Mouse (Mus musculus) embryonic facial prominence, embryonic 15.5 days (tissue): ENCODE results near the gene Cpt1a. TPM values are rescaled to one million over a fixed set of nuclear protein-coding genes. Genes with fewer than 3 reads are reported as not detected.

ENCODE experiments used
- ATAC-seq: fragments of 200-750 bp; cut with Nextera tagmentation; 2 replicates; pipeline ENCODE4 v1.8.0; 2017; ENCODE audit warnings: low read depth, moderate TSS enrichment; ENCODE audit not compliant: insufficient number of reproducible peaks, low FRiP score, low TSS enrichment
- H3K27ac ChIP-seq: fragments of 300-500 bp; sonication (generic); replicated peaks from 2 replicates; pipeline ENCODE4 v1.5.1; 2015; ENCODE audit warnings: mild to moderate bottlenecking, inconsistent platforms
- H3K27me3 ChIP-seq: fragments of 300-500 bp; sonication (generic); 2 replicates; pipeline ENCODE4 v1.6.1; 2015; ENCODE audit warnings: inconsistent platforms
- H3K36me3 ChIP-seq: fragments of 300-500 bp; sonication (generic); 2 replicates; pipeline ENCODE4 v1.6.1; 2015; ENCODE audit warnings: mild to moderate bottlenecking, inconsistent platforms
- H3K4me1 ChIP-seq: fragments of 300-500 bp; sonication (generic); 2 replicates; pipeline ENCODE4 v1.6.1; 2015; ENCODE audit warnings: inconsistent platforms
- H3K4me2 ChIP-seq: fragments of 300-500 bp; sonication (generic); replicated peaks from 2 replicates; pipeline ENCODE4 v1.6.1; 2015; ENCODE audit warnings: mild to moderate bottlenecking, inconsistent platforms
- H3K4me3 ChIP-seq: fragments of 300-500 bp; sonication (generic); replicated peaks from 2 replicates; pipeline ENCODE4 v1.5.1; 2015; ENCODE audit warnings: mild to moderate bottlenecking, inconsistent platforms
- H3K9ac ChIP-seq: fragments of 300-500 bp; sonication (generic); 2 replicates; pipeline ENCODE4 v1.6.1; 2015; ENCODE audit warnings: inconsistent platforms
- H3K9me3 ChIP-seq: fragments of 300-500 bp; sonication (generic); replicated peaks from 2 replicates; pipeline ENCODE4 v1.6.1; 2016; ENCODE audit warnings: inconsistent platforms
- WGBS: fragments of 180-500 bp; shearing (Covaris S2); methylation state at CpG from one replicate; pipeline ENCODE4 v1.1.7; 2015; 5-methylcytosine and 5-hydroxymethylcytosine counted together
- polyA plus RNA-seq: library from polyadenylated mRNA; unstranded; fragments of >200 nt; fragmentation: Nextera tagmentation; extraction: Ambion mirVana; gene quantifications from 2 replicates; pipeline ENCODE4 v1.2.1, GENCODE M21; 2015

Cpt1a gene
- polyA plus RNA-seq, 1 experiment from 2014 or later = 18.2 TPM

- Histone ChIP-seq H3K9me3 (no peaks in the 10 kb centered on the region), H3K4me1 (no peaks in the 10 kb centered on the region), H3K36me3 (no peaks in the 10 kb centered on the region), H3K27me3 (no peaks in the 10 kb centered on the region), H3K9ac (no peak overlapping the region), H3K4me3 (no peak overlapping the region), H3K27ac (no peak overlapping the region), H3K4me2 (no peak overlapping the region)
- WGBS = 55% methylated on average over 7 of the region's 7 CpGs
- ATAC-seq = no peak
Measured at GRCm38 (mm10) chr19:3401943-3402342, 79.8 kb downstream of the Cpt1a start.

DNA sequence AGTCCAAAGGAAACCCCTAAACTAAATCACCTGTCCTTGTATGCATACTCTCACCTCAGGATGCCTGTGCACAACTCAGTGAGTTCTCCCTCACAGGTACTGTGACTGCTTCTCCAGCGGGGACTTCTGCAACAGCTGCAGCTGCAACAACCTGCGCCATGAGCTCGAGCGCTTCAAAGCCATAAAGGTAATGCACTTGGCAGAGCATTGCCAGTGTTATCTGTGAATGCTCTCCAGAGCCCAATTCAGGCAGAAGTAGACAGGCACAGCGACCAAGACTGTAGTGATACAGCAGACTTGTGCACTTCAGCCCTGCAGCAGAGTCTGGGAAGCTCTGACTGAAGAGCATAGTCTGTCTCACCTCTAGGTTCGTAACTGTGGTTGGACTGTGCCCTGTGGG lies 80.3 kb downstream of the Cpt1a start:
- 81% methylated on average over 6 of the region's 6 CpGs for WGBS
- no peaks in the 10 kb centered on the region for H3K27me3 ChIP-seq
- H3K27ac ChIP-seq = no peak overlapping the region
- ATAC-seq = no peak
- H3K9me3 ChIP-seq = no peaks in the 10 kb centered on the region
- no peaks in the 10 kb centered on the region for H3K36me3 ChIP-seq
- H3K9ac ChIP-seq = no peak overlapping the region
- no peak overlapping the region for H3K4me2 ChIP-seq
- no peaks in the 10 kb centered on the region for H3K4me1 ChIP-seq
- H3K4me3 ChIP-seq = no peak overlapping the region

GRCm38 (mm10) chr19:3404030-3404429 lies 81.9 kb downstream of the Cpt1a start:
- ATAC-seq = no peak
- Histone ChIP-seq H3K27me3 (no peaks in the 10 kb centered on the region), H3K4me3 (no peak overlapping the region), H3K4me2 (no peak overlapping the region), H3K27ac (no peak overlapping the region), H3K9me3 (no peaks in the 10 kb centered on the region), H3K36me3 (no peaks in the 10 kb centered on the region), H3K4me1 (no peaks in the 10 kb centered on the region), H3K9ac (no peak overlapping the region)
- 75% methylated on average over 7 of the region's 7 CpGs for WGBS

DNA sequence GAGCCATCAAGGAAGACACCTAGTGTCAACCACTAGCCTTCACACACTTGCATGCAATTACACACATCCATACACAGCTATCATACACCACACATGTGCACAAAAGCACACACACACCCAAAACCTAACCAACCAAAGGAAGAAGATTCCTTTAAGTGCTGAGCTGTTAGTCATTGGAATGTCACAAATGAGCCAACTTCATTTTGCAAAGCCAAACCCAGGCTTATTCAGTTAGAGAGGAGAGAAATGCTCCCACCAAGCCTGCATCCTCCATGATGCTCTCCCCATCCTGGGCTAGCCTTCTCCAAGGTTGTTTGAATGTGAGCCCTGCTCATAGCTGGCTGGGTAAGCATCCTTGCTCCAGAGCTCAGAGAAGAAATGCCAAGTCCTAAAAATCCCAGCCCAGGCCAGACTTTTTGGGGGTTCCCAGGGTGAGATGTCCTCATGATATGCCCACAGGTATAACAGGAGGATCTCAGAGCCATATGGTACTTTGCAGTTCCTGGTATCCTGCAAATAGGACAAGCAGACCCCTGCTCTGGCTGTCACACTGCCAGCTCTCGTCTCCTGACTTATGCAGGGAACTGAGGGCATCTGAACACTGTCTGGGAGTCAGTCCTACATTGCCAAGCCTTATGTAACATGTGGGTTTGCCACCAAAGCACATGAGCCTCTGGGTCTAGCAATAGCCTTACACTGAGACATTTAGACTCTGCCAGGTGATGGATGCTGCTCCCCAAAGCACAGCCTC lies 83.6 kb downstream of the Cpt1a start:
- Histone ChIP-seq H3K4me2 (no peak overlapping the region), H3K9me3 (no peaks in the 10 kb centered on the region), H3K27me3 (no peaks in the 10 kb centered on the region), H3K27ac (no peak overlapping the region), H3K9ac (no peak overlapping the region), H3K4me1 (no peaks in the 10 kb centered on the region), H3K36me3 (no peaks in the 10 kb centered on the region), H3K4me3 (no peak overlapping the region)
- no peak for ATAC-seq
- 65% methylated on average over 1 of the region's 1 CpGs for WGBS

- Histone ChIP-seq H3K4me1 (peaks cover 9% of the 10 kb centered on the region), H3K4me3 (peak within 1 kb of the TSS; percentile 32), H3K9me3 (0 out of 2 replicates have a peak, but pooled peaks cover 4% of the 10 kb centered on the region), H3K4me2 (peak within 1 kb of the TSS; percentile 55), H3K9ac (no peak within 1 kb of the TSS), H3K27me3 (peaks cover 41% of the 10 kb centered on the region), H3K27ac (no peak within 1 kb of the TSS), H3K36me3 (no peaks in the 10 kb centered on the region)
- WGBS = 4% methylated on average over 34 of the region's 37 CpGs
- no peak for ATAC-seq
Measured at GRCm38 (mm10) chr19:3414268-3414733, 92.2 kb downstream of the Cpt1a start, which contains the start of gene Gal. TSS of gene Gal (minus strand) at chr19:3414544.

DNA sequence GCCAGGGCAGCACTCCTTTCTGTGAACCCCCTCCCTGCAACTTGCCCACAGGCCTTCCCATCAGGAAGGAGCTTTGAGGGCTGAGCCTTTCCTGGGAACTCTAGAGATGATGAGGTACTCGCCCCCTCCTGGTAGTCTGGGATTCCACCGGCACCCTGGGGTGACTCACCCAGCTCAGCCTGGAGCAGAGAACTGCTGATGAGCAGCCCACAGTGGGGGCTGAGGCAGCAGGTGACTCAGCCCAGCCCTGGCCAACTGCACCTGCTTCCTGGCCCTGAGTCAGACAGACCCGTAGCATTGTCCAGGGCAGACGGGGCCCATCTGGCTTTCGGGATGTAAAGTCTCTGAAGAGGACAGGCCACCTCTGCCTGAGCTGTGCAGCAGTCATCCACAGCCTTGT lies 97.1 kb downstream of the Cpt1a start:
- no peak overlapping the region for H3K4me2 ChIP-seq
- no peaks in the 10 kb centered on the region for H3K36me3 ChIP-seq
- ATAC-seq = no peak
- H3K27me3 ChIP-seq = peaks cover 19% of the 10 kb centered on the region
- peaks cover 6% of the 10 kb centered on the region for H3K4me1 ChIP-seq
- H3K9ac ChIP-seq = no peak overlapping the region
- H3K4me3 ChIP-seq = no peak overlapping the region
- H3K9me3 ChIP-seq = 0 out of 2 replicates have a peak, but pooled peaks cover 4% of the 10 kb centered on the region
- 48% methylated on average over 5 of the region's 5 CpGs for WGBS
- H3K27ac ChIP-seq = no peak overlapping the region

- no peak overlapping the region for H3K4me2 ChIP-seq
- H3K36me3 ChIP-seq = no peaks in the 10 kb centered on the region
- no peaks in the 10 kb centered on the region for H3K27me3 ChIP-seq
- H3K9ac ChIP-seq = no peak overlapping the region
- 0 out of 2 replicates have a peak, but pooled peaks cover 4% of the 10 kb centered on the region for H3K9me3 ChIP-seq
- H3K4me3 ChIP-seq = no peak overlapping the region
- no peaks in the 10 kb centered on the region for H3K4me1 ChIP-seq
- ATAC-seq = peak; percentile 44; the same call in 1 of the 2 replicates
- WGBS = 60% methylated on average over 6 of the region's 6 CpGs
- H3K27ac ChIP-seq = no peak overlapping the region
Measured at GRCm38 (mm10) chr19:3422488-3422887, 100.4 kb downstream of the Cpt1a start.

DNA sequence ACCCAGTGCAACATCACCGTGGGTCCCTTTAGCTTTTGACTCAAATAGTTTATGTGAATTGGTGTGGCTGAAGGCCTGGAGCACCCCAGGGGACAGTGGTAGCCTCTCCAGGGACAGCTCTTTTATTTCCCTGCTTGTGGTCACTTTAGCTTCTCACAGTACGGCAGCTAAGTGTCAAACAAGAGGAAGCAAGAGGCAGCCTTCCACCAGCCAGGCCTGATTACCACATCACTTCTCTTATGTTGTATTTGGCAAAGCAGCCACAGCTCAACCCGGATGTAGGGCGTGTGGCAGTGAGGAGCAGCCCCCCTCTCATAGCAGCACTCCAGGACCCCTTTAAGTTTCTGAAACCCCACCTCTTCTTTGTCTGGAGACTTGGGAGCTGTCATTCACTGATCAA lies 100.8 kb downstream of the Cpt1a start:
- 56% methylated on average over 4 of the region's 4 CpGs for WGBS
- Histone ChIP-seq H3K27ac (no peak overlapping the region), H3K36me3 (no peaks in the 10 kb centered on the region), H3K9me3 (0 out of 2 replicates have a peak, but pooled peaks cover 3% of the 10 kb centered on the region), H3K4me3 (no peak overlapping the region), H3K9ac (no peak overlapping the region), H3K4me2 (no peak overlapping the region), H3K27me3 (no peaks in the 10 kb centered on the region), H3K4me1 (no peaks in the 10 kb centered on the region)
- ATAC-seq = no peak

GRCm38 (mm10) chr19:3424214-3424613 lies 102.1 kb downstream of the Cpt1a start:
- ATAC-seq = no peak
- no peaks in the 10 kb centered on the region for H3K4me1 ChIP-seq
- no peak overlapping the region for H3K9ac ChIP-seq
- H3K27ac ChIP-seq = no peak overlapping the region
- H3K9me3 ChIP-seq = no peaks in the 10 kb centered on the region
- no peak overlapping the region for H3K4me3 ChIP-seq
- no peaks in the 10 kb centered on the region for H3K36me3 ChIP-seq
- H3K4me2 ChIP-seq = no peak overlapping the region
- 89% methylated on average over 2 of the region's 2 CpGs for WGBS
- no peaks in the 10 kb centered on the region for H3K27me3 ChIP-seq

DNA sequence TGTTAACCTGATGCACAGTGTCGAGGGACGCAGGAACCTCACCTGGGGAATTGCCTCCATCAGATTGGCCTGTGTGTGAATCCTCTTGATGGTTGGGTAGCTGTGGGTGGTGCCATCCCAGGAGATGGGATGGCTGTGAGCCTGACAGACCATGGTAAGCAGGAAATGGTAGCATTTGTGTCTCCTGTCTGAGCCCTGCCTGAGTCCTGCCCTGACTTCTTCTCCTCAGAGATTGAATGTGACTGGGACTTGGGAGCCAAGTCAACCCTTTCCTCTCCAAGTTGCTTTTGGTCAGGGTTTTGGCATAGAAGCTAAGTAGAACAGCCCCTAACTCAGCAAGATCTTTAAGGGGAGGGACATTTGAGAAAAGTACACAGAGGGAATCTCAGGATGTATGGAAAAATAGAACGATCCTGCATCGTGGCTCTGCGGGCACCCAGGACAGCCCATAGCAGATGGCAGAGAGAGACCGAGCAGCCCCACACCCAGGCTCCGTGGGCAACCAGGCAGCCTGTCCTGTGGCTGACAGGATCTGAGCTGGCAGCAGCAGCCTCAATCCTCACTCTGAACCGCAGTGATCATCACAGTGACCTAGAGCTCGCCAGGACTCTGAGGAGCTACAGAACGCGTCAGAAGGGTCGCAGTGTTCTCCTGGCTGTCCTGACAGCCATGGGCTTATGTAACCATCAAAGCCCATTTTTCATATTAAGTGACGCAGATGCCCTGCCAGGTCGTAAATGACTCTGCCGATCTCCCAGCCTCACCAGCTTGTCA lies 106.1 kb downstream of the Cpt1a start:
- no peaks in the 10 kb centered on the region for H3K4me1 ChIP-seq
- WGBS = 77% methylated on average over 15 of the region's 15 CpGs
- no peak overlapping the region for H3K27ac ChIP-seq
- H3K9me3 ChIP-seq = no peaks in the 10 kb centered on the region
- no peaks in the 10 kb centered on the region for H3K36me3 ChIP-seq
- ATAC-seq = no peak
- no peak overlapping the region for H3K4me3 ChIP-seq
- no peaks in the 10 kb centered on the region for H3K27me3 ChIP-seq
- H3K9ac ChIP-seq = no peak overlapping the region
- H3K4me2 ChIP-seq = no peak overlapping the region

GRCm38 (mm10) chr19:3429156-3429816 lies 107.2 kb downstream of the Cpt1a start:
- no peak overlapping the region for H3K4me3 ChIP-seq
- no peak for ATAC-seq
- H3K27me3 ChIP-seq = no peaks in the 10 kb centered on the region
- 41% methylated on average over 7 of the region's 7 CpGs for WGBS
- H3K4me1 ChIP-seq = no peaks in the 10 kb centered on the region
- H3K9ac ChIP-seq = no peak overlapping the region
- H3K27ac ChIP-seq = no peak overlapping the region
- H3K9me3 ChIP-seq = no peaks in the 10 kb centered on the region
- H3K4me2 ChIP-seq = no peak overlapping the region
- H3K36me3 ChIP-seq = no peaks in the 10 kb centered on the region
